Mouse (Mus musculus): ENCODE measurements at regions not wholly inside any gene's neighbourhood (a gene's known extent, or its start where the extent isn't known, plus 50 kb on each side); places are given as distances from the start of the nearest gene placed in this dataset.

- TF ChIP-seq POLR2A (IDR thresholded peaks at IDR 0.05; ENCODE audit: insufficient read depth, low read depth, low read length) (no peak), CTCF (IDR thresholded peaks at IDR 0.05) (no peak)
Measured at GRCm38 (mm10) chr8:90115436-90115835, 232.7 kb downstream of the Tox3 start.
